Mouse (Mus musculus) bone marrow, adult 2 months (tissue): ENCODE measurements around the gene Rex2. TPM values are rescaled to one million over a fixed set of nuclear protein-coding genes. Genes with fewer than 3 reads are reported as not detected.
"Not testable (repeated sequence)": the region's sequence is repeated elsewhere in the genome, so short reads cannot be mapped to it uniquely, and the experiment has no call there.

Experiments
- H3K27ac ChIP-seq: fragments of 200-500 bp; 2 replicates; pipeline ENCODE4 v1.5.1; 2012; ENCODE audit warnings: low read depth, mild to moderate bottlenecking, control low read depth, inconsistent platforms, low read length; ENCODE audit not compliant: control insufficient read depth, poor library complexity, insufficient read depth
- H3K4me1 ChIP-seq: fragments of 200-500 bp; 2 replicates; pipeline ENCODE4 v1.6.1; 2011; ENCODE audit warnings: low read length; ENCODE audit not compliant: control insufficient read depth, insufficient read depth
- H3K4me3 ChIP-seq: fragments of 200-500 bp; replicated peaks from 2 replicates; pipeline ENCODE3; 2011; ENCODE audit warnings: mild to moderate bottlenecking, low read depth, low read length, control low read depth; ENCODE audit not compliant: control insufficient read depth
- WGBS: fragments of 180-500 bp; shearing (Covaris S2); methylation state at CpG from one replicate; pipeline ENCODE4 v1.1.7; 2018; 5-methylcytosine and 5-hydroxymethylcytosine counted together
- polyA plus RNA-seq: library from polyadenylated mRNA; stranded (reverse); fragments of >200 nt; gene quantifications from 2 replicates; pipeline ENCODE4 v1.2.4, GENCODE M21; 2011; ENCODE audit warnings: low replicate concordance; ENCODE audit not compliant: missing spikeins, insufficient read depth, insufficient read length

The Rex2 gene
- 6.3 TPM in 1 of 2 replicates, not detected in the other for polyA plus RNA-seq

- H3K4me1 ChIP-seq, H3K4me3 ChIP-seq, H3K27ac ChIP-seq: not testable (repeated sequence)
- WGBS: no CpG with 5 or more reads among the region's 6 CpGs
These were observed at the start of gene Rex2 for GRCm38 (mm10) chr4:147021550-147021949. Gene Rex2, plus strand, starts transcription at chr4:147021850.

- H3K4me1 ChIP-seq, H3K4me3 ChIP-seq: not testable (repeated sequence)
- 15% methylated on average over 2 of the region's 2 CpGs for WGBS
These were observed 45.1 kb upstream of the Rex2 start for GRCm38 (mm10) chr4:146976581-146976980.

GRCm38 (mm10) chr4:147018400-147018799 lies 3.2 kb upstream of the Rex2 start:
- no CpG with 5 or more reads among the region's 1 CpGs for WGBS
- not testable (repeated sequence) for H3K27ac ChIP-seq, H3K4me1 ChIP-seq, H3K4me3 ChIP-seq

More at GRCm38 (mm10) chr4:146976581-146976980, 45.1 kb upstream of the Rex2 start:
- not testable (repeated sequence) for H3K27ac ChIP-seq

- H3K4me1 ChIP-seq, H3K4me3 ChIP-seq, H3K27ac ChIP-seq: not testable (repeated sequence)
- 50% methylated on average over 1 of the region's 1 CpGs for WGBS
These were observed 4.7 kb downstream of the Rex2 start for GRCm38 (mm10) chr4:147026374-147026773.

- not testable (repeated sequence) for H3K4me1 ChIP-seq, H3K4me3 ChIP-seq, H3K27ac ChIP-seq
- 96% methylated on average over 1 of the region's 2 CpGs for WGBS
These were observed 9.8 kb downstream of the Rex2 start for GRCm38 (mm10) chr4:147031308-147032036.

GRCm38 (mm10) chr4:147063768-147064167 lies 42.1 kb downstream of the Rex2 start:
- 69% methylated on average over 3 of the region's 3 CpGs for WGBS
- H3K27ac ChIP-seq, H3K4me3 ChIP-seq, H3K4me1 ChIP-seq: not testable (repeated sequence)

- not testable (repeated sequence) for H3K27ac ChIP-seq, H3K4me3 ChIP-seq, H3K4me1 ChIP-seq
- 73% methylated on average over 3 of the region's 3 CpGs for whole genome bisulfite sequencing
These were observed 44.2 kb downstream of the Rex2 start for GRCm38 (mm10) chr4:147065861-147066260.

GRCm38 (mm10) chr4:147066380-147066779 lies 44.7 kb downstream of the Rex2 start:
- H3K27ac ChIP-seq, H3K4me1 ChIP-seq, H3K4me3 ChIP-seq: not testable (repeated sequence)
- 86% methylated on average over 1 of the region's 1 CpGs for WGBS

- not testable (repeated sequence) for H3K27ac ChIP-seq, H3K4me1 ChIP-seq, H3K4me3 ChIP-seq
- 55% methylated on average over 2 of the region's 2 CpGs for WGBS
These were observed 74.0 kb downstream of the Rex2 start for GRCm38 (mm10) chr4:147095641-147096040.

GRCm38 (mm10) chr4:147101666-147102626 lies 80.3 kb downstream of the Rex2 start:
- H3K4me3 ChIP-seq, H3K27ac ChIP-seq, H3K4me1 ChIP-seq: not testable (repeated sequence)
- 3% methylated on average over 107 of the region's 109 CpGs for WGBS

- not testable (repeated sequence) for H3K4me1 ChIP-seq, H3K27ac ChIP-seq, H3K4me3 ChIP-seq
- 36% methylated on average over 4 of the region's 4 CpGs for WGBS
These were observed 82.2 kb downstream of the Rex2 start for GRCm38 (mm10) chr4:147103814-147104213.
